Mouse (Mus musculus) forebrain, postnatal 0 days (tissue): ENCODE data around the gene Ms4a4d. TPM values are rescaled to one million over a fixed set of nuclear protein-coding genes. Genes with fewer than 3 reads are reported as not detected.
"Not testable (repeated sequence)": the region's sequence is repeated elsewhere in the genome, so short reads cannot be mapped to it uniquely, and the experiment has no call there.

Experiments
- ATAC-seq: fragments of 200-750 bp; cut with Nextera tagmentation; 2 replicates; pipeline ENCODE4 v1.8.0; 2017; ENCODE audit warnings: mild to moderate bottlenecking, moderate library complexity
- DNase-seq: peaks from one replicate; pipeline ENCODE4 v3.0.0-alpha.2; 2015
- H3K27ac ChIP-seq: fragments of 300-500 bp; sonication (generic); 2 replicates; pipeline ENCODE4 v1.5.1; 2014; ENCODE audit warnings: low read depth, mild to moderate bottlenecking, antibody characterized with exemption, low read length, moderate library complexity, mixed read lengths
- H3K27me3 ChIP-seq: fragments of 300-500 bp; sonication (generic); 2 replicates; pipeline ENCODE4 v1.6.1; 2014; ENCODE audit warnings: mild to moderate bottlenecking, low read length, mixed read lengths; ENCODE audit not compliant: insufficient read depth
- H3K36me3 ChIP-seq: fragments of 300-500 bp; sonication (generic); 2 replicates; pipeline ENCODE4 v1.6.1; 2014; ENCODE audit warnings: mild to moderate bottlenecking, moderate library complexity; ENCODE audit not compliant: insufficient read depth
- H3K4me1 ChIP-seq: fragments of 300-500 bp; sonication (generic); 2 replicates; pipeline ENCODE4 v1.6.1; 2014; ENCODE audit warnings: antibody characterized with exemption; ENCODE audit not compliant: insufficient read depth
- H3K4me2 ChIP-seq: fragments of 300-500 bp; sonication (generic); 2 replicates; pipeline ENCODE4 v1.6.1; 2014; ENCODE audit warnings: low read depth, mild to moderate bottlenecking, moderate library complexity
- H3K4me3 ChIP-seq: fragments of 300-500 bp; sonication (generic); 2 replicates; pipeline ENCODE4 v1.5.1; 2014; ENCODE audit warnings: low read depth, low read length, mixed read lengths
- H3K9ac ChIP-seq: fragments of 300-500 bp; sonication (generic); 2 replicates; pipeline ENCODE4 v1.6.1; 2014; ENCODE audit warnings: mild to moderate bottlenecking
- H3K9me3 ChIP-seq: fragments of 300-500 bp; sonication (generic); 2 replicates; pipeline ENCODE4 v1.6.1; 2016; ENCODE audit warnings: low read length
- CTCF ChIP-seq: sonication (generic); IDR thresholded peaks from 2 replicates; pipeline ENCODE4 v1.5.1; 2016; ENCODE audit warnings: antibody characterized with exemption, control low read depth, low read depth
- WGBS: fragments of 180-500 bp; shearing (Covaris S2); extraction: QIAGEN DNeasy Blood & Tissue Kit; methylation state at CpG from one replicate; pipeline ENCODE4 v1.1.7; 2014; 5-methylcytosine and 5-hydroxymethylcytosine counted together
- polyA plus RNA-seq: library from polyadenylated mRNA; unstranded; fragments of >200 nt; fragmentation: Nextera tagmentation; extraction: Ambion mirVana; gene quantifications from 2 replicates; pipeline ENCODE4 v1.2.1, GENCODE M21; 2015
- total RNA-seq: library from RNA; depleted of rRNA; stranded (reverse); fragments of >200 nt; gene quantifications from 2 replicates; pipeline ENCODE4 v1.2.3, GENCODE M21; 2014

Gene Ms4a4d
- total and polyA plus RNA-seq, 2 experiments from 2014 or later, result not detected

DNA sequence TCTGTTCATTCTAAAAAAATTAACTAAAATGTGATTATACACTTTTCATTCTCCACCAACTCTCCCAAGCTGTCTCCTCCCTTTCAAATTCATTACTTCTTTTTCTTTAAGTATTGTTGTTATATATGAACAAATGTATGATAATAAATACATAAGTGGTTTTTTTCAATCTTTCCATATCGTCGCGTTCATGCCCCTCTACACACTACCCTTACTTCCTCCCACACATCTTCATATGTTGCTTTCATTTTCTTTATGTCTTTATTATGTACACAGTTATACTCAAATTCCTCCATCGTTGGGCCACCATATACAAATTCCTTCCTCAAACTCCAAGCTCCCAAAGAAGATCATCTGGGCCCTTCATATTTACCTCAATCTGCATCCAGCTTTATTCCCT lies 35.3 kb upstream of the Ms4a4d start:
- no peak overlapping the region for H3K9ac ChIP-seq
- ATAC-seq, result no peak
- no peak overlapping the region for H3K27ac ChIP-seq
- no peak for DNase-seq
- no peak overlapping the region for H3K4me2 ChIP-seq
- no peak for TF ChIP-seq CTCF
- H3K4me3 ChIP-seq, result no peak overlapping the region
- no peaks in the 10 kb centered on the region for H3K9me3 ChIP-seq
- H3K36me3 ChIP-seq, result no peaks in the 10 kb centered on the region
- no peaks in the 10 kb centered on the region for H3K27me3 ChIP-seq
- 89% methylated on average over 4 of the region's 4 CpGs for WGBS
- no peaks in the 10 kb centered on the region for H3K4me1 ChIP-seq

DNA sequence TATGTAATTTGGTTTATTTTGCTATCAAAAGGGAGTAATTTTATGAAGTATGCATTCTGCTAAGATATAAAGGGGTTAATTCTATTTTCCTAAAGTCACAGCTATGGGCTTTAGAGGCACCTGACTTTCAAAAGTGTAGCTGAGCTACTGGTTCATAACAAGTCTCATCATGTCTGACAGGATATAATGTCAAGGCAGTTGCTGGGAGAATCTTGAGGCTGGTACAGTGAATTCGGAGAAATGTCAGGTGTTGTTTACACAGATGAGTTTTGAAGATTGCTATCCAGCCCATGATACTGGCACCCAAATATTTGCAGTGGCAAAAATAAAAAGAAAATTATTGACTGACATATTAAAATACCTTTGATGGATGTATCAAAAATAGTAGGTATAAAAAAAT lies 31.7 kb upstream of the Ms4a4d start:
- ATAC-seq, result no peak
- 86% methylated on average over 1 of the region's 1 CpGs for WGBS
- Histone ChIP-seq H3K4me2 (no peak overlapping the region), H3K36me3 (no peaks in the 10 kb centered on the region), H3K9me3 (no peaks in the 10 kb centered on the region), H3K27me3 (no peaks in the 10 kb centered on the region), H3K9ac (no peak overlapping the region), H3K27ac (no peak overlapping the region), H3K4me3 (no peak overlapping the region), H3K4me1 (no peaks in the 10 kb centered on the region)
- no peak for DNase-seq
- no peak for TF ChIP-seq CTCF

DNA sequence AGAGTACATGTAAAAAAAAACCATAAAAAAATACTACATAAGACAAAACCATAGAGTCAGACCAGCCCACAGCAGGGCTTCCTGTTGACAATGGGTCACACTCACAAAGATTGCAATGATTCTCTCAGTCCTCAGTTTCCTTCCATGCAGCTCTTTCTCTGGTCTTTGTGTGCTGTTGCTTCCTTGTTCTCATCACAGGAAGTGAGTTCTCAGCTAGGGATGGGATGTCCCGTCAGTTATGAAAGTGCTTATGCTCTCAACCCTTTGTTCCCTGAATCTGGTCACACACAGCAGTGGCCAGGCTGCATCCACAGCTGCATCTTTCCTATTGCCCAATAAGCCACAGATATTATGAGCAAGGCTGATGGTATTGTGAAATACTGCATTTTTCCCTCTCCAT lies 23.1 kb upstream of the Ms4a4d start:
- H3K4me3 ChIP-seq, result no peak overlapping the region
- H3K4me1 ChIP-seq, result no peaks in the 10 kb centered on the region
- no peaks in the 10 kb centered on the region for H3K9me3 ChIP-seq
- no peak overlapping the region for H3K27ac ChIP-seq
- no peaks in the 10 kb centered on the region for H3K27me3 ChIP-seq
- no peak for TF ChIP-seq CTCF
- H3K4me2 ChIP-seq, result no peak overlapping the region
- no peak for DNase-seq
- WGBS, result 69% methylated on average over 1 of the region's 1 CpGs
- H3K9ac ChIP-seq, result no peak overlapping the region
- no peak for ATAC-seq
- no peaks in the 10 kb centered on the region for H3K36me3 ChIP-seq

DNA sequence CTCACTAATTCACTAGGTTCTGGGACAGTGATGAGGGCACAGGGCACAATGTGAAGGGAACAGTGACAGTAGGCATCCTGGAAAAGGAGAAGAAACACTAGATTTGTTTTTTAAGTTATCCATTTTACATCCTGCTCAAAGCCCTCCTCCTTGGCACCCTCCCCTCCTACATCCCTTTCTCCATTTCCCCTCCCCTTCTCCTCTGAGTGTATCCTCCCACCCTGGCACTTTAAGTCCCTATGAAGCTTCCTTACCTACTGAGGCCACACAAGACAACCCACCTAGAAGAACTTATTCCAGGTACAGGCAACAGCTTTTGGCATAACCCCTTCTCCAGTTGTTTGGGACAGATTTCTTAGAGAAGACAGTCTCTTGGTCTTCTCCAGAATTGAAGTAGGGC lies 20.4 kb upstream of the Ms4a4d start, which contains the start of gene Ms4a6b:
Ms4a6b (plus strand) TSS at position 267 of the 400 bp plus-strand sequence.
- Histone ChIP-seq H3K4me1 (no peaks in the 10 kb centered on the region), H3K27me3 (no peaks in the 10 kb centered on the region), H3K9me3 (no peaks in the 10 kb centered on the region), H3K4me2 (no peak within 1 kb of the TSS), H3K4me3 (no peak within 1 kb of the TSS), H3K36me3 (no peaks in the 10 kb centered on the region), H3K9ac (no peak within 1 kb of the TSS), H3K27ac (no peak within 1 kb of the TSS)
- ATAC-seq (no peak), DNase-seq (no peak)
- no peak for TF ChIP-seq CTCF

DNA sequence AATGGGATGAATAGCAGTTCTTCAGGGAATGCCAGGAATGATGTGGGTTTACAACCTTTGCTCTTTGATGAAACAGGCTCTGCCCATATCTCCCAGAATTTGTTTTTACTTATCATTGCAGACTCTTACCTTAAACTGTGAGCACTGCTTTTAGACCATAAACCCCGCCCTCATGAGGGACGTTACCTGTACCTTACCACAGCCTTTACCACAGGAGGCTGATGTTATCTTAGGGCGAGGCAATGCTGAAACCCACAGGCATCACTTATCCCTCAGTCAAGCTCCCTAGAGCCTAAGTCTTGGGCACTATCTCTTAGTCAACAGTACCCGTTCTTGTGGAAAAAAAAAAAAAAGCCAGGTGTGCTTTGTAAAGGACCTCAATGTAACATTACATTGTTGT lies 19.8 kb upstream of the Ms4a4d start:
- no peak for ATAC-seq
- TF ChIP-seq CTCF, result no peak

DNA sequence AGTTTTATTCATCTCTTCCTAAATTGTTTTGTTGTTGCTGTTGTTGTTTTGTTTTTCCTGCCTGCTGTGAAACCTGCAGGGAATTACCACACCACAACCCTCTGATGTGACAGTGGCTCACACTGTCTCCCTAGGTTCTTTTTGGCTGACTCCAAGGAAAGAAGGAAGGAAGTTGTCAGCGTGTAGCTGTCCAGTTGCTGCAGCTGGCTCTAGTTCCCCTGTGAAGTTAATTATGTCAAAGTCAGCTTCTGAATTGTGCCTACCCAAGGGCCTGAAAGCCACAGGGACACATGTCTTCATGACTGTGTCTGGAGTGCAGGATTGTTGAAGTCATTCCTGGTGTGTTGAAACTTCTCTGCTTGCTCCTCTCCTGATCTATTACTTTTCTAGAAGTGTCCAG lies 19.2 kb upstream of the Ms4a4d start:
- WGBS, result 60% methylated on average over 1 of the region's 1 CpGs
- not testable (repeated sequence) for H3K36me3 ChIP-seq, ATAC-seq, H3K27me3 ChIP-seq, H3K4me1 ChIP-seq, DNase-seq, H3K9me3 ChIP-seq, H3K27ac ChIP-seq, H3K4me2 ChIP-seq, H3K9ac ChIP-seq, H3K4me3 ChIP-seq

More for the DNA sequence above, 19.8 kb upstream of the Ms4a4d start:
- 72% methylated on average over 4 of the region's 4 CpGs for WGBS
- no peaks in the 10 kb centered on the region for H3K9me3 ChIP-seq
- H3K4me1 ChIP-seq, result no peaks in the 10 kb centered on the region
- H3K27me3 ChIP-seq, result no peaks in the 10 kb centered on the region
- H3K27ac ChIP-seq, result no peak overlapping the region
- H3K36me3 ChIP-seq, result no peaks in the 10 kb centered on the region
- no peak overlapping the region for H3K4me3 ChIP-seq
- H3K9ac ChIP-seq, result no peak overlapping the region
- H3K4me2 ChIP-seq, result no peak overlapping the region
- no peak for DNase-seq

DNA sequence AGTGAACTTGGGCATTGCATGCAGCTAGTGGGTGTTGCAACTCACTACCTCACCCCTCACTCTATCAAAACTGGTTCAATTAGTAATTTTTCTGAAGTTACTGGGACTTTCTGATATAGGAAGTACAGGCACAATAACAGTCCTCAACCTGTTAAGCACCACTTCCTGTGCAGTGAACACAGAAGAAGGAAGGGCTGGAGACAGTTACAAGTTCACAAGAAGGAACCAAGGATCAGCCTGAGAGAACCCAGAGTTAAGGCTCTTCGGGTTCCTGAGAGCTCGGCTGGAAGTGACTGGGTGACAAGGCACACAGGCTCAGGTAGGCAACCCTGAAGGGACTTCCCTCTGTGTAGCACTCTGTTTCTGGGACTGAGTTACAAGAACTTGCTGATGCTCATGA lies 18.2 kb upstream of the Ms4a4d start:
- WGBS, result 88% methylated on average over 2 of the region's 2 CpGs
- H3K9ac ChIP-seq, DNase-seq, H3K4me2 ChIP-seq, H3K4me3 ChIP-seq, H3K9me3 ChIP-seq, H3K36me3 ChIP-seq, ATAC-seq, H3K27me3 ChIP-seq, H3K27ac ChIP-seq, H3K4me1 ChIP-seq: not testable (repeated sequence)

DNA sequence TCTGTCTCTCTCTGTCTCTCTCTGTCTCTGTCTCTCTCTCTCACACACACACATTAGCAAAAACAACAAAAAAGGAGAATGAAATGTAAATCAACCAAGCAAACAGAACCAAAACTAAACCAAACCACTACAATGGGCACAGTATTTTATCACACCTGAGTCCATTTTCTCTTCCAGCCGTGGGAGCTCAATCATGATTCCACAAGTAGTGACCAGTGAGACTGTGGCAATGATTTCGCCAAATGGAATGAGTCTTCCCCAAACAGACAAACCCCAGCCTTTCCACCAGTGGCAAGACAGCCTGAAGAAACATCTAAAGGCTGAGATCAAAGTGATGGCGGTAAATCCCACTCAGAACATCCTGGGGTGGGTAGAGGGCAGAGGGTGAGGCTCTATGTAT lies 16.5 kb upstream of the Ms4a4d start:
- Histone ChIP-seq H3K4me2 (no peak overlapping the region), H3K9me3 (no peaks in the 10 kb centered on the region), H3K27ac (no peak overlapping the region), H3K9ac (no peak overlapping the region), H3K4me1 (no peaks in the 10 kb centered on the region), H3K36me3 (no peaks in the 10 kb centered on the region), H3K27me3 (no peaks in the 10 kb centered on the region), H3K4me3 (no peak overlapping the region)
- no peak for TF ChIP-seq CTCF
- DNase-seq, result no peak
- WGBS, result 93% methylated on average over 3 of the region's 3 CpGs
- ATAC-seq, result no peak
